Mouse (Mus musculus) kidney, adult 2 months (tissue): ENCODE measurements at regions not wholly inside any gene's neighbourhood (a gene's known extent, or its start where the extent isn't known, plus 50 kb on each side); places are given as distances from the start of the nearest gene placed in this dataset.

Experiments used
- DNase-seq: peaks from one replicate; pipeline ENCODE4 v3.0.0; 2021
- H3K27ac ChIP-seq: fragments of 200-500 bp; 2 replicates; pipeline ENCODE4 v1.5.1; 2012; ENCODE audit warnings: low read depth, low read length, control low read depth, inconsistent platforms; ENCODE audit not compliant: insufficient read depth
- H3K27me3 ChIP-seq: fragments of 200-500 bp; replicated peaks from 2 replicates; pipeline ENCODE4 v1.6.1; 2012; ENCODE audit warnings: mild to moderate bottlenecking, moderate library complexity, low read length, inconsistent platforms; ENCODE audit not compliant: control insufficient read depth, insufficient read depth
- H3K36me3 ChIP-seq: fragments of 200-500 bp; 2 replicates; pipeline ENCODE4 v1.6.1; 2012; ENCODE audit warnings: mild to moderate bottlenecking, moderate library complexity, low read length, inconsistent platforms; ENCODE audit not compliant: control insufficient read depth, insufficient read depth
- H3K4me1 ChIP-seq: fragments of 200-500 bp; 2 replicates; pipeline ENCODE4 v1.6.1; 2011; ENCODE audit warnings: low read length; ENCODE audit not compliant: control insufficient read depth, insufficient read depth
- H3K4me3 ChIP-seq: fragments of 200-500 bp; 2 replicates; pipeline ENCODE4 v1.5.1; 2011; ENCODE audit warnings: mild to moderate bottlenecking, low read depth, low read length, control low read depth; ENCODE audit not compliant: insufficient read depth
- CTCF ChIP-seq: fragments of 200-500 bp; conservative IDR thresholded peaks from 2 replicates; pipeline ENCODE4 v1.5.1; 2011; ENCODE audit warnings: low read depth, mild to moderate bottlenecking, control low read depth, low read length, moderate library complexity, mixed read lengths; ENCODE audit not compliant: insufficient read depth, insufficient read length
- POLR2A ChIP-seq: fragments of 200-500 bp; IDR thresholded peaks from one replicate; pipeline ENCODE4 v1.6.1; 2011; ENCODE audit warnings: low read depth, low read length, control low read depth
- WGBS: fragments of 180-500 bp; shearing (Covaris S2); methylation state at CpG from one replicate; pipeline ENCODE4 v1.1.7; 2018; 5-methylcytosine and 5-hydroxymethylcytosine counted together

- Histone ChIP-seq H3K4me1 (no peaks in the 10 kb centered on the region), H3K27me3 (no peaks in the 10 kb centered on the region), H3K4me3 (no peak overlapping the region), H3K27ac (no peak overlapping the region), H3K36me3 (no peaks in the 10 kb centered on the region)
- WGBS, result 73% methylated on average over 10 of the region's 10 CpGs
- DNase-seq, result no peak
- TF ChIP-seq POLR2A (no peak), CTCF (no peak)
Observed at GRCm38 (mm10) chr7:130014609-130015008, 422.9 kb downstream of the Wdr11 start.

- WGBS, result 54% methylated on average over 5 of the region's 5 CpGs
- H3K27ac ChIP-seq, result no peak overlapping the region
Observed at GRCm38 (mm10) chr7:130015375-130016014, 423.8 kb downstream of the Wdr11 start.

GRCm38 (mm10) chr7:130016015-130016874 lies 424.6 kb downstream of the Wdr11 start:
- Histone ChIP-seq H3K27ac (no peak overlapping the region), H3K27me3 (no peaks in the 10 kb centered on the region), H3K36me3 (no peaks in the 10 kb centered on the region), H3K4me1 (no peaks in the 10 kb centered on the region), H3K4me3 (no peak overlapping the region)
- WGBS, result 69% methylated on average over 17 of the region's 17 CpGs
- TF ChIP-seq POLR2A, result no peak
- TF ChIP-seq CTCF, result no peak
- no peak for DNase-seq

More at GRCm38 (mm10) chr7:130015375-130016014, 423.8 kb downstream of the Wdr11 start:
- TF ChIP-seq CTCF (no peak), POLR2A (no peak)
- Histone ChIP-seq H3K4me1 (no peaks in the 10 kb centered on the region), H3K4me3 (no peak overlapping the region), H3K36me3 (no peaks in the 10 kb centered on the region), H3K27me3 (no peaks in the 10 kb centered on the region)
- no peak for DNase-seq

- no peak for TF ChIP-seq POLR2A
- TF ChIP-seq CTCF, result no peak
- DNase-seq, result no peak
- Histone ChIP-seq H3K4me3 (no peak overlapping the region), H3K27me3 (no peaks in the 10 kb centered on the region), H3K4me1 (no peaks in the 10 kb centered on the region), H3K36me3 (no peaks in the 10 kb centered on the region), H3K27ac (no peak overlapping the region)
- 57% methylated on average over 4 of the region's 4 CpGs for WGBS
Observed at GRCm38 (mm10) chr7:130018891-130019290, 427.2 kb downstream of the Wdr11 start.

- no peaks in the 10 kb centered on the region for H3K4me1 ChIP-seq
- DNase-seq, result no peak
Observed at GRCm38 (mm10) chr7:130028945-130029344, 437.3 kb downstream of the Wdr11 start.

GRCm38 (mm10) chr7:130030711-130031110 lies 439.0 kb downstream of the Wdr11 start:
- no peak for DNase-seq
- no peaks in the 10 kb centered on the region for H3K4me1 ChIP-seq
- no peaks in the 10 kb centered on the region for H3K36me3 ChIP-seq
- H3K4me3 ChIP-seq, result no peak overlapping the region
- H3K27me3 ChIP-seq, result no peaks in the 10 kb centered on the region
- H3K27ac ChIP-seq, result no peak overlapping the region
- TF ChIP-seq CTCF (no peak), POLR2A (no peak)
- 83% methylated on average over 4 of the region's 4 CpGs for WGBS

More at GRCm38 (mm10) chr7:130028945-130029344, 437.3 kb downstream of the Wdr11 start:
- Histone ChIP-seq H3K36me3 (no peaks in the 10 kb centered on the region), H3K4me3 (no peak overlapping the region), H3K27ac (no peak overlapping the region), H3K27me3 (no peaks in the 10 kb centered on the region)
- no peak for TF ChIP-seq CTCF
- no peak for TF ChIP-seq POLR2A

GRCm38 (mm10) chr7:130036235-130036634 lies 444.6 kb downstream of the Wdr11 start:
- no peaks in the 10 kb centered on the region for H3K36me3 ChIP-seq
- H3K4me3 ChIP-seq, result no peak overlapping the region
- 81% methylated on average over 5 of the region's 5 CpGs for WGBS
- no peak for DNase-seq
- H3K27me3 ChIP-seq, result no peaks in the 10 kb centered on the region
- no peak overlapping the region for H3K27ac ChIP-seq
- no peaks in the 10 kb centered on the region for H3K4me1 ChIP-seq
- TF ChIP-seq CTCF (no peak), POLR2A (no peak)
